In the genomic region with DNA sequence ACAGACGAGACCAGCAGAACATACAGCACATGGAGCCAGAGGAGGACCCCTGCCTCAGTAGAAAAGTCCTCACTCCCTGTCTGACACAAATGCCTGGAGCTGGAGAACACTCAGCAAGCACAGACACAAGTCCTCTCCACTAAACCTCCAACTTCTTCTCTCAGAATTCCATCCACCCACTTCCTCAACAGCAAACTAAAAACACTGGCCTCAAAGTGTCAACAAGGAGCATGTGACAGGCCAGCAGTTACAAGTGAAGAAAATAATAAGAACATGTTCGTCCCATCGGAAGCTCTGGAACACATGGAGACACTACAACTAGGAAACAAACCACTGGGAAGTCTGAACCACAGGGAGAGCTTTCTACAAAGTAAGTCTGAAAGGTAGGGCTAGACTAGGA, we compare ENCODE assay signal across 8 mouse cellular contexts. TPM values are rescaled to one million over a fixed set of nuclear protein-coding genes. Genes with fewer than 3 reads are reported as not detected.
DNase-seq lines count a peak whose midpoint lies in the region; ATAC-seq and TF ChIP-seq lines count a peak whose summit lies in the region.

No protein-coding gene starts in this region.

- DNase-seq in kidney, adult 9 months, result peak; percentile 58
- no peak for DNase-seq in kidney, postnatal 4 days
- DNase-seq in NIH3T3 (ENCODE audit: low read depth) (peak; percentile 22), MN1 (ENCODE audit: low spot score) (no peak)
- no peak for DNase-seq in heart, embryonic 10.5 days (ENCODE audit: low spot score)
- DNase-seq in liver, embryonic 14.5 days (ENCODE audit: low read depth in 3 of 3, low spot score in 3 of 3), result no peak
- DNase-seq in urinary bladder, adult 18-20 months (ENCODE audit: low spot score in 2 of 2), result no peak
- no peak for DNase-seq in natural killer cell, adult 2 months (ENCODE audit: low spot score in 2 of 2)

- H3K36me3 ChIP-seq in heart, embryonic 10.5 days, result peaks cover 17% of the 10 kb centered on the region; the same call in 1 of the 2 replicates
- peaks cover 22% of the 10 kb centered on the region for H3K36me3 ChIP-seq in liver, embryonic 14.5 days (replicated peaks; ENCODE audit: control insufficient read depth, insufficient read depth, low read depth)

- no peaks in the 10 kb centered on the region for H3K27me3 ChIP-seq in heart, embryonic 10.5 days (ENCODE audit: insufficient read depth, poor library complexity, severe bottlenecking)
- no peaks in the 10 kb centered on the region for H3K27me3 ChIP-seq in liver, embryonic 14.5 days (ENCODE audit: control insufficient read depth, insufficient read depth, low read length)

- no peak overlapping the region for H3K9ac ChIP-seq in liver, embryonic 14.5 days (replicated peaks)

- peak overlapping the region; percentile 52; the same call in 1 of the 2 replicates for H3K27ac ChIP-seq in heart, embryonic 10.5 days
- H3K27ac ChIP-seq in liver, embryonic 14.5 days, result peak overlapping the region; percentile 42; the same call in 1 of the 2 replicates

- no peak overlapping the region for H3K4me2 ChIP-seq in liver, embryonic 14.5 days (ENCODE audit: low read depth)

- H3K9me3 ChIP-seq in heart, embryonic 10.5 days, result no peaks in the 10 kb centered on the region
- no peaks in the 10 kb centered on the region for H3K9me3 ChIP-seq in liver, embryonic 14.5 days (ENCODE audit: control insufficient read depth, low read length)

- 83% methylated on average over 3 of the region's 3 CpGs for WGBS in heart, embryonic 10.5 days
- WGBS in liver, embryonic 14.5 days (ENCODE audit: insufficient replicate concordance), result 56% methylated on average over 3 of the region's 3 CpGs

- no peak for TF ChIP-seq CTCF in liver, embryonic 14.5 days (IDR thresholded peaks at IDR 0.05; ENCODE audit: low read depth)

- no peak overlapping the region for H3K4me3 ChIP-seq in heart, embryonic 10.5 days
- H3K4me3 ChIP-seq in liver, embryonic 14.5 days (ENCODE audit: insufficient read depth in 1 of 2, low read depth in 2 of 2, low read length in 2 of 2), result no peak overlapping the region

- no peak for ATAC-seq in liver, embryonic 14.5 days (ENCODE audit: insufficient read depth)

- H3K4me1 ChIP-seq in heart, embryonic 10.5 days, result peaks cover 38% of the 10 kb centered on the region
- peaks cover 22 to 51% of the 10 kb centered on the region in 2 experiments for H3K4me1 ChIP-seq in liver, embryonic 14.5 days (replicated peaks; ENCODE audit: control insufficient read depth in 2 of 2, insufficient read depth in 2 of 2, low read length in 1 of 2)

- no peak for TF ChIP-seq EP300 in liver, embryonic 14.5 days (IDR thresholded peaks at IDR 0.05; ENCODE audit: low read depth)

RNA-seq across cellular contexts. Expression of a gene that starts 8.7 kb away (rescaled TPM):
- polyA plus RNA-seq in heart, embryonic 10.5 days (2016; fragmentation: Nextera tagmentation; extraction: Ambion mirVana), result 43.6 and 46.0 TPM in 2 replicates
- polyA plus RNA-seq in liver, embryonic 14.5 days (2012; rRNA removed), result 12.0 and 13.1 TPM in 2 replicates
- 14.8 and 17.4 TPM in 2 replicates for polyA plus RNA-seq in liver, embryonic 14.5 days (2014; fragmentation: Nextera tagmentation; extraction: Ambion mirVana)

Comparison
In these comparisons a context has a peak if more than half of its experiments do, and no peak if none do; other contexts are left out.
1. DNase-seq: peak in kidney, adult 9 months (single experiment) and NIH3T3 (single experiment); none in kidney, postnatal 4 days (0 of 2), heart, embryonic 10.5 days (single experiment), liver, embryonic 14.5 days (0 of 3), urinary bladder, adult 18-20 months (0 of 2), MN1 (single experiment) and natural killer cell, adult 2 months (0 of 2).